Mouse (Mus musculus): Measurements from ENCODE around the gene Icam5.
"Not testable (repeated sequence)": the region's sequence is repeated elsewhere in the genome, so short reads cannot be mapped to it uniquely, and the experiment has no call there.

Gene Icam5
- long read RNA-seq, experiment 1 = 0 reads
- long read RNA-seq, experiment 2 = 0 reads

- intact Hi-C loops (cut with DNase I) = loop anchor here (5.0 kb wide), 1 partner anchor 105 kb away; no protein-coding TSS in a partner anchor
Observed at GRCm38 (mm10) chr9:21031896-21032351, at the start of gene Icam5. Gene Icam5, plus strand, starts transcription at chr9:21032073.

- intact Hi-C loops (cut with DNase I) = no loop called here
Observed at GRCm38 (mm10) chr9:20982171-20982570, 49.7 kb upstream of the Icam5 start.

- intact Hi-C loops (cut with DNase I) = no loop called here
Observed at GRCm38 (mm10) chr9:20983169-20983568, 48.7 kb upstream of the Icam5 start.

GRCm38 (mm10) chr9:20986952-20987686 is 44.8 kb upstream of the Icam5 start:
- intact Hi-C loops (cut with DNase I) = no loop called here

GRCm38 (mm10) chr9:20987953-20988352 is 43.9 kb upstream of the Icam5 start:
- intact Hi-C loops (cut with DNase I) = no loop called here

- intact Hi-C loops (cut with DNase I) = no loop called here
Observed at GRCm38 (mm10) chr9:20990861-20991260, 41.0 kb upstream of the Icam5 start.

GRCm38 (mm10) chr9:20991587-20991986 is 40.3 kb upstream of the Icam5 start:
- intact Hi-C loops (cut with DNase I) = no loop called here

GRCm38 (mm10) chr9:20993165-20993898 is 38.5 kb upstream of the Icam5 start:
- intact Hi-C loops (cut with DNase I) = no loop called here

- intact Hi-C loops (cut with DNase I) = loop anchor here (5.0 kb wide), 2 partner anchors 78 to 93 kb away; no protein-coding TSS in a partner anchor
Observed at GRCm38 (mm10) chr9:20995069-20995468, 36.8 kb upstream of the Icam5 start.

- intact Hi-C loops (cut with DNase I) = loop anchor here (5.0 kb wide), 2 partner anchors 80 to 95 kb away; no protein-coding TSS in a partner anchor
Observed at GRCm38 (mm10) chr9:20997065-20997464, 34.8 kb upstream of the Icam5 start.

- intact Hi-C loops (cut with DNase I) = loop anchor here (5.0 kb wide), 2 partner anchors 81 to 96 kb away; no protein-coding TSS in a partner anchor
Observed at GRCm38 (mm10) chr9:20998337-20998736, 33.5 kb upstream of the Icam5 start.

- intact Hi-C loops (cut with DNase I) = no loop called here
Observed at GRCm38 (mm10) chr9:21000811-21001210, 31.1 kb upstream of the Icam5 start.

GRCm38 (mm10) chr9:21001651-21002200 is 30.1 kb upstream of the Icam5 start:
- intact Hi-C loops (cut with DNase I) = no loop called here

- intact Hi-C loops (cut with DNase I) = no loop called here
Observed at GRCm38 (mm10) chr9:21002270-21002626, 29.6 kb upstream of the Icam5 start.

- intact Hi-C loops (cut with DNase I) = no loop called here
Observed at GRCm38 (mm10) chr9:21002627-21003551, 29.0 kb upstream of the Icam5 start, which contains the start of gene Mrpl4. Gene Mrpl4, plus strand, starts transcription at chr9:21002738.

- intact Hi-C loops (cut with DNase I) = no loop called here
Observed at GRCm38 (mm10) chr9:21007313-21007952, 24.4 kb upstream of the Icam5 start.

- intact Hi-C loops (cut with DNase I) = no loop called here
Observed at GRCm38 (mm10) chr9:21008007-21008406, 23.9 kb upstream of the Icam5 start.

- intact Hi-C loops (cut with DNase I) = no loop called here
Observed at GRCm38 (mm10) chr9:21010362-21010761, 21.5 kb upstream of the Icam5 start.

- intact Hi-C loops (cut with DNase I) = not testable (repeated sequence)
Observed at GRCm38 (mm10) chr9:21010939-21011541, 20.8 kb upstream of the Icam5 start.

- intact Hi-C loops (cut with DNase I) = no loop called here
Observed at GRCm38 (mm10) chr9:21011846-21012312, 20.0 kb upstream of the Icam5 start.
